Mouse (Mus musculus): ENCODE data around the gene Ms4a5. TPM values are rescaled to one million over a fixed set of nuclear protein-coding genes. Genes with fewer than 3 reads are reported as not detected.
A peak's percentile ranks its signal among the peaks of the same experiment; 100 is the strongest.
"Not testable (repeated sequence)": the region's sequence is repeated elsewhere in the genome, so short reads cannot be mapped to it uniquely, and the experiment has no call there.

The Ms4a5 gene
- polyA plus RNA-seq, 1 experiment from 2014 or later, result not detected

- no peak for DNase-seq (ENCODE audit: low spot score)
These were observed 3.5 kb downstream of the Ms4a5 start for GRCm38 (mm10) chr19:11280223-11280622.

DNA sequence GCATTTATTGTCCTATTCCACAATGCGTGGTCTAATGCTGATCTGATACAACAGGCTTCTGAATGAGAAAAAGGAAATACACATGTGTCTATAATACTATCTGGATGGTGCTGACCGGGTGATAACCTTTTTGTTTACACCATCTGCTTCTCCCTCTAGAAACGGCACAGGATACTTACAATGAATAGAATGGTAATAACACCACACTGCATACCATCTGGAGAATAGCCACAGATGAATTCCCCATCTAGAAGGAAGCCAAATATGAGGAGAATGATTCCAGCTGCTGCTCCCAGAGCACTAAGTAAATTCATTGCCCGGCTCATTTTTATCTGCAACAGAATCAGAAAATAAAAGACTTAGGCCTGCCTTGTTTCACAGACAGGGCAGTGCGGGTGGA lies 7.2 kb downstream of the Ms4a5 start:
- H3K4me2 ChIP-seq (ENCODE audit: low read length), result no peak overlapping the region
- H3K27me3 ChIP-seq (replicated peaks; ENCODE audit: control insufficient read depth, insufficient read depth, low read length), result no peaks in the 10 kb centered on the region
- H3K4me3 ChIP-seq (ENCODE audit: low read depth, low read length), result no peak overlapping the region
- DNase-seq (ENCODE audit: low spot score) (peak; percentile 0), ATAC-seq (no peak)
- H3K4me1 ChIP-seq (ENCODE audit: control insufficient read depth, insufficient read depth, low read length), result no peaks in the 10 kb centered on the region
- no peaks in the 10 kb centered on the region for H3K36me3 ChIP-seq (ENCODE audit: control insufficient read depth, insufficient read depth, low read length)
- 78% methylated on average over 5 of the region's 5 CpGs for WGBS
- H3K9me3 ChIP-seq (replicated peaks; ENCODE audit: control insufficient read depth, low read length), result no peaks in the 10 kb centered on the region
- H3K9ac ChIP-seq (ENCODE audit: low read length), result no peak overlapping the region
- H3K27ac ChIP-seq (ENCODE audit: low read depth, low read length), result no peak overlapping the region

More at GRCm38 (mm10) chr19:11280223-11280622, 3.5 kb downstream of the Ms4a5 start:
- ATAC-seq, result no peak
- H3K4me2 ChIP-seq (ENCODE audit: low read length), result no peak overlapping the region
- no peaks in the 10 kb centered on the region for H3K4me1 ChIP-seq (ENCODE audit: control insufficient read depth, insufficient read depth, low read length)
- no peak overlapping the region for H3K9ac ChIP-seq (ENCODE audit: low read length)
- H3K36me3 ChIP-seq (ENCODE audit: control insufficient read depth, insufficient read depth, low read length), result no peaks in the 10 kb centered on the region
- H3K4me3 ChIP-seq (ENCODE audit: low read depth, low read length), result no peak overlapping the region
- H3K27me3 ChIP-seq (replicated peaks; ENCODE audit: control insufficient read depth, insufficient read depth, low read length), result no peaks in the 10 kb centered on the region
- H3K27ac ChIP-seq (ENCODE audit: low read depth, low read length), result no peak overlapping the region
- no peaks in the 10 kb centered on the region for H3K9me3 ChIP-seq (replicated peaks; ENCODE audit: control insufficient read depth, low read length)
- WGBS, result 94% methylated on average over 3 of the region's 3 CpGs

DNA sequence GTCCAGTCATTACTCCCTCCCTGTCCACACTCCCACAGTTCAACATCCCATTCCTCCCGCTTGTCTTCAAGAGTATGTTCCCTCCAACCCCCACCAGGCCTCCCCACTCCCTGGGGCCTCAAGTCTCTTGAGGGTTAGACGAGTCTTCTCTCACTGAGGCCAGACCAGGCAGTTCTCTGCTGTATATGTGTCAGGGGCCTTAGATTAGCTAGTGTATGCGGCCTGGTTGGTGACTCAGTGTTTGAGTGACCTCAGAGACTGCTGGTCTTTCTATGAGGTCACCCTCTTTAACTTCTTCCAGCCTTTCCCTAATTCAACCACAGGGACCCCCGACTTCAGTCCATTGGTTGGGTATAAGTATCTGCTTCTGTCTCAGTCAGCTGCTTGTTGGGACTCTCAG lies 16.7 kb downstream of the Ms4a5 start:
- H3K9me3 ChIP-seq (replicated peaks; ENCODE audit: control insufficient read depth, low read length), result no peaks in the 10 kb centered on the region
- whole genome bisulfite sequencing, result 79% methylated on average over 4 of the region's 4 CpGs
- DNase-seq (ENCODE audit: low spot score), result no peak

DNA sequence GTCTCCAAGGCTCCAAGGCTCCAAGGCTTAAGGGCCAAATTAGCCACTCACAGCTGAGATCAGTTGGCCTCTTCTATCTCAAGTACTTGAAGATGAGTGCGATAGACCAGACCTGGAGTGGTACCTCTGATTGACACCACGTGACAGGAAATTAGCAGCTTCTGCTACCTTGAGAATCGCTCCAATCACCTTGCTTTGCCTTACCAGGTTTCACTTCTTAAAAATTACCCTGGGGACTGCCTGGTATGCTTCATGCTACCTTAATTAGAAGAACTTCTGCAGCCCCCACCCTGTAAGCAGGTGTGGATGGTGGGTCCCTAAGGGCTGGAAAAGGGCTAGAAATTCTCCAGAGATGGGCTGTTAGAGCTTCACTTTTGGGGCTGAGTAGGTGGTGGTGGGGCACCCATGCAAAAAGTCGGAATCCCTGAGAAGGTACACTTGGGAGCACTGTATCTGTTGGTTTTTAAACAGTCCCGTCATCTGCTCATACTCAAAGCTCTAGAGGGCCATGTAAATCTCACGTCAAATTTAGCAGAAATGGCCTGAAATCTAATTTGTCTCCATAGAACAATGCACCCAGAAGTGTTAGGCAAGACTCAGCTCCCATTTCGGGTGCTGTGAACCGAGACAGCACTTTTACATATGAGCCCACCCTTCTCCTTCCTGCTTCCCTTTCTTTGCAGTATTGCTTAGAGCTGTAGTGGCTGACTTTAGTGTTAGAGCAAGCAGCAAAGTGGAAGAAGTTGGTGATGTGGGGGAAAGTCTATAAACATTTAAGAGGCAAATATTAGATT lies 17.4 kb downstream of the Ms4a5 start, which contains the start of gene Ms4a1:
Gene Ms4a1, minus strand, starts transcription at position 190 of the 794 bp plus-strand sequence.
- Histone ChIP-seq H3K27me3 (replicated peaks; ENCODE audit: control insufficient read depth, insufficient read depth, low read length) (no peaks in the 10 kb centered on the region), H3K9ac (ENCODE audit: low read length) (no peak within 1 kb of the TSS), H3K36me3 (ENCODE audit: control insufficient read depth, insufficient read depth, low read length) (no peaks in the 10 kb centered on the region), H3K27ac (ENCODE audit: low read depth, low read length) (no peak within 1 kb of the TSS), H3K9me3 (replicated peaks; ENCODE audit: control insufficient read depth, low read length) (no peaks in the 10 kb centered on the region), H3K4me2 (ENCODE audit: low read length) (no peak within 1 kb of the TSS), H3K4me1 (ENCODE audit: control insufficient read depth, insufficient read depth, low read length) (no peaks in the 10 kb centered on the region), H3K4me3 (ENCODE audit: low read depth, low read length) (no peak within 1 kb of the TSS)
- ATAC-seq (no peak), DNase-seq (ENCODE audit: low spot score) (no peak)
- WGBS, result 87% methylated on average over 8 of the region's 8 CpGs

More for the DNA sequence above, 16.7 kb downstream of the Ms4a5 start:
- Histone ChIP-seq H3K27me3 (replicated peaks; ENCODE audit: control insufficient read depth, insufficient read depth, low read length) (no peaks in the 10 kb centered on the region), H3K4me1 (ENCODE audit: control insufficient read depth, insufficient read depth, low read length) (no peaks in the 10 kb centered on the region), H3K27ac (ENCODE audit: low read depth, low read length) (no peak overlapping the region), H3K4me2 (ENCODE audit: low read length) (no peak overlapping the region), H3K9ac (ENCODE audit: low read length) (no peak overlapping the region), H3K4me3 (ENCODE audit: low read depth, low read length) (no peak overlapping the region), H3K36me3 (ENCODE audit: control insufficient read depth, insufficient read depth, low read length) (no peaks in the 10 kb centered on the region)
- ATAC-seq, result no peak

DNA sequence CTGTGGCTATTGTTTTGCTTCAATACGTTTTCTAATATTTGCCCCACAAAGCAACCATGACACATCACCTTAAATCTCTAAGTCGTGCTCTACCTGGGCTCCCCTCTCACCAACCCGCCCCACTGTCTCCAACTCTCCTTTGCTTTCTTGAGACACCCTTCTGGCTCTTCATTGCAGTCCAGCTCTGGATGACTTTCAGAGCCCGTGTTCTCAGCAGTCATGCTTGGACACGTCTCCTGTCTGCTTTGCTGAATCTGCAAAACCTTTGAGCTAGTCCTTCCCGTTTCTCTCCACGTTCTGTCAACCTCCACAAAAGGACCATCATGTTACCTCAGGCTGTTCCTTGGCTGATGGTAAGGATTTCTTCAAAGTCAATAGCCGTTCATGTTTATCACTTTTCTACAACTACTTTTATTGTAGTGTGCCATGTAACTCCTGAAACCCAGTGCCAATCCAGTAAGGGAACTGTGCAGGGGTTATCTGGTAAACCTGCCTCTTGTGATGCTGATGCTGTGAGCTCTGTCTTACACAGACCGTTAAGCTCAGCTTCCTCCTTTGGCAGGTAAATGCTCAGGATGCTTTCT lies 19.0 kb downstream of the Ms4a5 start:
- Histone ChIP-seq H3K27me3 (replicated peaks; ENCODE audit: control insufficient read depth, insufficient read depth, low read length) (no peaks in the 10 kb centered on the region), H3K4me2 (ENCODE audit: low read length) (no peak overlapping the region), H3K4me1 (ENCODE audit: control insufficient read depth, insufficient read depth, low read length) (no peaks in the 10 kb centered on the region), H3K9me3 (replicated peaks; ENCODE audit: control insufficient read depth, low read length) (no peaks in the 10 kb centered on the region), H3K4me3 (ENCODE audit: low read depth, low read length) (no peak overlapping the region), H3K9ac (ENCODE audit: low read length) (no peak overlapping the region), H3K36me3 (ENCODE audit: control insufficient read depth, insufficient read depth, low read length) (no peaks in the 10 kb centered on the region), H3K27ac (ENCODE audit: low read depth, low read length) (no peak overlapping the region)
- no peak for DNase-seq (ENCODE audit: low spot score)
- ATAC-seq, result no peak
- 83% methylated on average over 9 of the region's 9 CpGs for WGBS

DNA sequence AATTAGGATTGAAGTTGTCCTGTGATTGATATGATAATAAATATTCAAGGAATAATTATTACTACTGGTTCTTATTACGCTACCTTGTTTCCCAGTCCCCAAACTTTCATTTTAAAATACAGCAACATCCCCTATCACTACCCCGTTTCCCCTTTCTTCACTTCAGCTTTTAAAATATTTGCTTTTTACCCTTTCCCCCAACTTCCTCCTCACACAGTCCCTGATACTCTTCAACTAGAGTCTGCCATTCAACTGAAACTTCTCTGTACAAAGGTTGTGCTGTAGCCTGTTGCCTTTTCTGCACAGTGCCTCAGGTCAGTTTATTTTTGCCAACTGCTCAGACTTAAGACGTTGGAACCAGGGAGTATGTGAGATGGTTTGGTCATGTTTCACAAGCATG lies 20.1 kb downstream of the Ms4a5 start:
- no peaks in the 10 kb centered on the region for H3K27me3 ChIP-seq (replicated peaks; ENCODE audit: control insufficient read depth, insufficient read depth, low read length)
- DNase-seq (ENCODE audit: low spot score) (no peak), ATAC-seq (no peak)
- H3K9ac ChIP-seq (ENCODE audit: low read length), result no peak overlapping the region
- no peak overlapping the region for H3K27ac ChIP-seq (ENCODE audit: low read depth, low read length)
- H3K4me2 ChIP-seq (ENCODE audit: low read length), result no peak overlapping the region
- no peaks in the 10 kb centered on the region for H3K9me3 ChIP-seq (replicated peaks; ENCODE audit: control insufficient read depth, low read length)
- 89% methylated on average over 3 of the region's 3 CpGs for WGBS
- H3K36me3 ChIP-seq (ENCODE audit: control insufficient read depth, insufficient read depth, low read length), result no peaks in the 10 kb centered on the region
- H3K4me1 ChIP-seq (ENCODE audit: control insufficient read depth, insufficient read depth, low read length), result no peaks in the 10 kb centered on the region
- no peak overlapping the region for H3K4me3 ChIP-seq (ENCODE audit: low read depth, low read length)

DNA sequence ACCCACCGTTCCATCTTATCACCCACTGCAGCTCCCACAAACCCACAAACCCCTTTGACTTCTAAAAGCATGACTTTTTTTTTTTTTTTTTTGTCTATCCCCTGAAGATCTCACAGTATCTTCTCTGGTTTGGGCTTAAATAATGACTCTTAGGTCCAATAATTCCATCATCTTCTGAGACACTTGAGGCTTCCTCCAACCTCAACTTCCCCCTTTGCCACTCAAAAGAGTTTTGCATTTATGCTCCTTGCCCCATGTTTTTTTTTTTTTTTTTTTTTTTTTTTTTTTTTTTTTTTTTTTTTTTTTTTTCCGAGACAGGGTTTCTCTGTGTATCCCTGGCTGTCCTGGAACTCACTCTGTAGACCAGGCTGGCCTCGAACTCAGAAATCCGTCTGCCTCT lies 20.7 kb downstream of the Ms4a5 start:
- H3K27ac ChIP-seq (ENCODE audit: low read depth, low read length); H3K9ac ChIP-seq (ENCODE audit: low read length); H3K9me3 ChIP-seq (replicated peaks; ENCODE audit: control insufficient read depth, low read length); DNase-seq (ENCODE audit: low spot score); H3K4me1 ChIP-seq (ENCODE audit: control insufficient read depth, insufficient read depth, low read length); H3K4me2 ChIP-seq (ENCODE audit: low read length); H3K4me3 ChIP-seq (ENCODE audit: low read depth, low read length); ATAC-seq; H3K36me3 ChIP-seq (ENCODE audit: control insufficient read depth, insufficient read depth, low read length); H3K27me3 ChIP-seq (replicated peaks; ENCODE audit: control insufficient read depth, insufficient read depth, low read length): not testable (repeated sequence)
- 84% methylated on average over 4 of the region's 4 CpGs for WGBS

GRCm38 (mm10) chr19:11261522-11261921 lies 22.2 kb downstream of the Ms4a5 start:
- Histone ChIP-seq H3K4me3 (ENCODE audit: low read depth, low read length) (no peak overlapping the region), H3K9me3 (replicated peaks; ENCODE audit: control insufficient read depth, low read length) (no peaks in the 10 kb centered on the region), H3K36me3 (ENCODE audit: control insufficient read depth, insufficient read depth, low read length) (no peaks in the 10 kb centered on the region), H3K9ac (ENCODE audit: low read length) (no peak overlapping the region), H3K27me3 (replicated peaks; ENCODE audit: control insufficient read depth, insufficient read depth, low read length) (no peaks in the 10 kb centered on the region), H3K4me1 (ENCODE audit: control insufficient read depth, insufficient read depth, low read length) (no peaks in the 10 kb centered on the region), H3K27ac (ENCODE audit: low read depth, low read length) (no peak overlapping the region), H3K4me2 (ENCODE audit: low read length) (no peak overlapping the region)
- no peak for ATAC-seq
- no peak for DNase-seq (ENCODE audit: low spot score)
- 94% methylated on average over 2 of the region's 2 CpGs for WGBS

DNA sequence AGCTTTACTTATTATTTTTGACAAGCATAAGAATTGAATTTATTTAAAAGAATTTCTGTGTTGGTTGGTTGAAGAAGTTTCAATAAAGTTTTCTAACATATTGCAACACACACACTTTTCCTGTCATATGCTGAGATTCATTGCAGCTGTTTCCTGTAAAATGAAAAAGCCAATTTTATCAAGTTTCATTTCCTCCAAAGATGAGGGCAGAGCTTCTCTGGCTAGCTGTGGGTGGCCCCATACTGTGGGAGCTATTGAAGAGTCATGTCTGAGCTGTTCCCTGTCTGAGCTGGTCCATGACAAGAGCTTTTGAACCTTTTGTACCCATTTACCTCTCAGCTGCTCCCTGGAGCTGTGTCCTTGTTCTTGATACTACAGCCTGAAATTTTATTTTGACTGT lies 39.4 kb downstream of the Ms4a5 start:
- H3K4me3 ChIP-seq (ENCODE audit: low read depth, low read length), result no peak overlapping the region
- H3K4me1 ChIP-seq (ENCODE audit: control insufficient read depth, insufficient read depth, low read length), result no peaks in the 10 kb centered on the region
- no peak overlapping the region for H3K27ac ChIP-seq (ENCODE audit: low read depth, low read length)
- H3K4me2 ChIP-seq (ENCODE audit: low read length), result no peak overlapping the region
- no peaks in the 10 kb centered on the region for H3K36me3 ChIP-seq (ENCODE audit: control insufficient read depth, insufficient read depth, low read length)
- H3K9ac ChIP-seq (ENCODE audit: low read length), result no peak overlapping the region
- ATAC-seq (no peak), DNase-seq (ENCODE audit: low spot score) (no peak)
- no peaks in the 10 kb centered on the region for H3K9me3 ChIP-seq (replicated peaks; ENCODE audit: control insufficient read depth, low read length)
- no peaks in the 10 kb centered on the region for H3K27me3 ChIP-seq (replicated peaks; ENCODE audit: control insufficient read depth, insufficient read depth, low read length)
